Mouse (Mus musculus) CH12.LX (cell line): ENCODE results near the gene Tcf7. TPM values are rescaled to one million over a fixed set of nuclear protein-coding genes. Genes with fewer than 3 reads are reported as not detected.

ENCODE experiments used
- DNase-seq: peaks from one replicate; pipeline ENCODE4 v3.0.0-alpha.2; 2013; ENCODE audit errors: extremely low read depth
- H3K27ac ChIP-seq: 2 replicates; pipeline ENCODE4 v1.5.1; 2012; ENCODE audit warnings: low read depth, mild to moderate bottlenecking, control low read depth, moderate library complexity; ENCODE audit not compliant: insufficient read depth
- H3K27me3 ChIP-seq: replicated peaks from 2 replicates; pipeline ENCODE3; 2012; ENCODE audit warnings: inconsistent platforms
- H3K36me3 ChIP-seq, 2 experiments: replicated peaks in 1 of 2; 2 replicates each; pipeline versions ENCODE3 to v1.6.1; 2012; ENCODE audit warnings: inconsistent platforms in 1 of 2, low read length in 1 of 2, mild to moderate bottlenecking in 1 of 2, mixed read lengths in 1 of 2, moderate library complexity in 1 of 2; ENCODE audit not compliant: control insufficient read depth in 1 of 2, insufficient read depth in 1 of 2
- H3K4me1 ChIP-seq, 2 experiments: 2 replicates each; pipeline ENCODE4 v1.6.1; 2012; ENCODE audit warnings: inconsistent platforms in 1 of 2, moderate library complexity in 1 of 2; ENCODE audit not compliant: insufficient read depth in 2 of 2, control insufficient read depth in 1 of 2
- H3K4me2 ChIP-seq: 2 replicates; pipeline ENCODE4 v1.6.1; 2012; ENCODE audit warnings: low read depth, mild to moderate bottlenecking, control low read depth; ENCODE audit not compliant: poor library complexity, insufficient read depth, severe bottlenecking
- H3K4me3 ChIP-seq, 3 experiments: fragments of 150-350 bp in 1 of 3; sonication (generic) in 1 of 3; replicated peaks in 1 of 3; 2 replicates each; pipeline versions ENCODE3 to v1.5.1; 2011 to 2012; ENCODE audit warnings: low read depth in 2 of 3, low read length in 2 of 3, mild to moderate bottlenecking in 2 of 3, moderate library complexity in 2 of 3, control low read depth in 1 of 3, improper control_type of control experiment in 1 of 3, inconsistent platforms in 1 of 3, mixed read lengths in 1 of 3; ENCODE audit not compliant: poor library complexity in 1 of 3
- H3K79me2 ChIP-seq: replicated peaks from 2 replicates; pipeline ENCODE4 v1.6.1; 2012; ENCODE audit warnings: mild to moderate bottlenecking, moderate library complexity; ENCODE audit not compliant: control insufficient read depth, poor library complexity, insufficient read depth, severe bottlenecking; ENCODE audit errors: extremely low read depth
- H3K9ac ChIP-seq: 2 replicates; pipeline ENCODE4 v1.6.1; 2012; ENCODE audit warnings: low read depth, mild to moderate bottlenecking, control low read depth, moderate library complexity; ENCODE audit not compliant: insufficient read depth
- H3K9me3 ChIP-seq: replicated peaks from 2 replicates; pipeline ENCODE3; 2012; ENCODE audit warnings: low read length, inconsistent platforms, mixed read lengths
- BHLHE40 ChIP-seq: IDR thresholded peaks from 2 replicates; pipeline ENCODE4 v1.6.1; 2011; ENCODE audit warnings: mild to moderate bottlenecking, low read depth, low read length, improper control_type of control experiment
- CHD1 ChIP-seq: IDR thresholded peaks from 2 replicates; pipeline ENCODE4 v1.6.1; 2012; ENCODE audit warnings: low read depth, low read length, improper control_type of control experiment, inconsistent platforms
- CHD2 ChIP-seq: IDR thresholded peaks from 2 replicates; pipeline ENCODE4 v1.6.1; 2011; ENCODE audit warnings: low read length, improper control_type of control experiment
- CTCF ChIP-seq, 2 experiments: IDR thresholded peaks in 1 of 2; conservative IDR thresholded peaks in 1 of 2; 2 replicates each; pipeline ENCODE4 v1.5.1; 2011 to 2012; ENCODE audit warnings: low read depth in 2 of 2, low read length in 2 of 2, improper control_type of control experiment in 1 of 2, inconsistent platforms in 1 of 2, mild to moderate bottlenecking in 1 of 2, moderate library complexity in 1 of 2
- E2F4 ChIP-seq: IDR thresholded peaks from 2 replicates; pipeline ENCODE4 v1.6.1; 2011; ENCODE audit warnings: low read depth, low read length, improper control_type of control experiment; ENCODE audit not compliant: insufficient replicate concordance
- ELF1 ChIP-seq: IDR thresholded peaks from 2 replicates; pipeline ENCODE4 v1.6.1; 2014; ENCODE audit warnings: low read depth, mild to moderate bottlenecking, inconsistent platforms, low read length, improper control_type of control experiment
- EP300 ChIP-seq: IDR thresholded peaks from 2 replicates; pipeline ENCODE4 v1.6.1; 2011; ENCODE audit warnings: low read length, improper control_type of control experiment
- ETS1 ChIP-seq: conservative IDR thresholded peaks from 2 replicates; pipeline ENCODE4 v1.6.1; 2012; ENCODE audit warnings: low read depth, mild to moderate bottlenecking, inconsistent platforms, low read length, improper control_type of control experiment, moderate library complexity
- GABPA ChIP-seq: IDR thresholded peaks from 2 replicates; pipeline ENCODE4 v1.6.1; 2012; ENCODE audit warnings: low read depth, low read length, improper control_type of control experiment, inconsistent platforms; ENCODE audit not compliant: insufficient replicate concordance
- HCFC1 ChIP-seq: IDR thresholded peaks from 2 replicates; pipeline ENCODE4 v1.6.1; 2012; ENCODE audit warnings: low read depth, mild to moderate bottlenecking, inconsistent platforms, low read length, improper control_type of control experiment
- IRF4 ChIP-seq: IDR thresholded peaks from 2 replicates; pipeline ENCODE4 v1.6.1; 2014; ENCODE audit warnings: low read depth, mild to moderate bottlenecking, inconsistent platforms, low read length, improper control_type of control experiment
- JUN ChIP-seq: IDR thresholded peaks from 2 replicates; pipeline ENCODE4 v1.6.1; 2011; ENCODE audit warnings: low read depth, mild to moderate bottlenecking, low read length, improper control_type of control experiment, moderate library complexity; ENCODE audit not compliant: insufficient read depth
- JUND ChIP-seq: conservative IDR thresholded peaks from 2 replicates; pipeline ENCODE4 v1.6.1; 2011; ENCODE audit warnings: low read depth, low read length, improper control_type of control experiment
- KAT2A ChIP-seq: IDR thresholded peaks from 2 replicates; pipeline ENCODE4 v1.6.1; 2012; ENCODE audit warnings: low read length, improper control_type of control experiment, inconsistent platforms; ENCODE audit not compliant: insufficient replicate concordance
- MAFK ChIP-seq: IDR thresholded peaks from 2 replicates; pipeline ENCODE4 v1.6.1; 2011; ENCODE audit warnings: low read length, improper control_type of control experiment; ENCODE audit not compliant: insufficient replicate concordance
- MAX ChIP-seq: IDR thresholded peaks from 2 replicates; pipeline ENCODE4 v1.6.1; 2011; ENCODE audit warnings: low read length, improper control_type of control experiment
- MAZ ChIP-seq: IDR thresholded peaks from 2 replicates; pipeline ENCODE4 v1.6.1; 2012; ENCODE audit warnings: low read depth, mild to moderate bottlenecking, inconsistent platforms, low read length, improper control_type of control experiment, moderate library complexity
- MEF2A ChIP-seq: IDR thresholded peaks from 2 replicates; pipeline ENCODE4 v1.6.1; 2014; ENCODE audit warnings: low read depth, mild to moderate bottlenecking, inconsistent platforms, low read length, improper control_type of control experiment, borderline replicate concordance
- MXI1 ChIP-seq: IDR thresholded peaks from 2 replicates; pipeline ENCODE4 v1.6.1; 2011; ENCODE audit warnings: mild to moderate bottlenecking, low read depth, low read length, improper control_type of control experiment
- MYC ChIP-seq: IDR thresholded peaks from 2 replicates; pipeline ENCODE4 v1.6.1; 2011; ENCODE audit warnings: low read depth, mild to moderate bottlenecking, improper control_type of control experiment, low read length
- NELFE ChIP-seq: IDR thresholded peaks from 2 replicates; pipeline ENCODE4 v1.6.1; 2011; ENCODE audit warnings: low read depth, low read length, improper control_type of control experiment
- NRF1 ChIP-seq: IDR thresholded peaks from 2 replicates; pipeline ENCODE4 v1.6.1; 2014; ENCODE audit warnings: low read depth, mild to moderate bottlenecking, inconsistent platforms, low read length, improper control_type of control experiment, moderate library complexity
- PAX5 ChIP-seq: IDR thresholded peaks from 2 replicates; pipeline ENCODE4 v1.6.1; 2012; ENCODE audit warnings: low read length, inconsistent platforms, mixed read lengths
- POLR2A ChIP-seq: IDR thresholded peaks from 2 replicates; pipeline ENCODE4 v1.6.1; 2011; ENCODE audit warnings: low read depth, mild to moderate bottlenecking, improper control_type of control experiment, low read length
- POLR2AphosphoS2 ChIP-seq: IDR thresholded peaks from 2 replicates; pipeline ENCODE4 v1.6.1; 2011; ENCODE audit warnings: low read depth, low read length, improper control_type of control experiment
- RAD21 ChIP-seq: IDR thresholded peaks from 2 replicates; pipeline ENCODE4 v1.6.1; 2011; ENCODE audit warnings: low read depth, mild to moderate bottlenecking, low read length, improper control_type of control experiment, moderate library complexity
- RCOR1 ChIP-seq: conservative IDR thresholded peaks from 2 replicates; pipeline ENCODE4 v1.6.1; 2012; ENCODE audit warnings: low read depth, mild to moderate bottlenecking, inconsistent platforms, low read length, improper control_type of control experiment
- SIN3A ChIP-seq: IDR thresholded peaks from 2 replicates; pipeline ENCODE4 v1.6.1; 2012; ENCODE audit warnings: low read length, improper control_type of control experiment, inconsistent platforms
- SMC3 ChIP-seq: IDR thresholded peaks from 2 replicates; pipeline ENCODE4 v1.6.1; 2011; ENCODE audit warnings: low read depth, low read length, improper control_type of control experiment
- TBP ChIP-seq: conservative IDR thresholded peaks from 2 replicates; pipeline ENCODE4 v1.6.1; 2011; ENCODE audit warnings: low read depth, low read length, improper control_type of control experiment
- TCF12 ChIP-seq: IDR thresholded peaks from 2 replicates; pipeline ENCODE4 v1.6.1; 2014; ENCODE audit warnings: low read depth, mild to moderate bottlenecking, inconsistent platforms, low read length, improper control_type of control experiment
- UBTF ChIP-seq: IDR thresholded peaks from 2 replicates; pipeline ENCODE4 v1.6.1; 2012; ENCODE audit warnings: low read depth, mild to moderate bottlenecking, inconsistent platforms, low read length, improper control_type of control experiment, moderate library complexity
- USF1 ChIP-seq: IDR thresholded peaks from 2 replicates; pipeline ENCODE4 v1.6.1; 2014; ENCODE audit warnings: low read depth, mild to moderate bottlenecking, inconsistent platforms, low read length, improper control_type of control experiment
- USF2 ChIP-seq: conservative IDR thresholded peaks from 2 replicates; pipeline ENCODE4 v1.6.1; 2011; ENCODE audit warnings: low read depth, low read length, improper control_type of control experiment
- ZC3H11A ChIP-seq: IDR thresholded peaks from 2 replicates; pipeline ENCODE4 v1.6.1; 2012; ENCODE audit warnings: low read depth, mild to moderate bottlenecking, inconsistent platforms, low read length, improper control_type of control experiment
- ZKSCAN1 ChIP-seq: IDR thresholded peaks from 2 replicates; pipeline ENCODE4 v1.6.1; 2012; ENCODE audit warnings: low read depth, inconsistent platforms, low read length, improper control_type of control experiment, borderline replicate concordance
- ZMIZ1 ChIP-seq: IDR thresholded peaks from 2 replicates; pipeline ENCODE4 v1.6.1; 2012; ENCODE audit warnings: low read depth, mild to moderate bottlenecking, inconsistent platforms, low read length, improper control_type of control experiment
- ZNF384 ChIP-seq: IDR thresholded peaks from 2 replicates; pipeline ENCODE4 v1.6.1; 2012; ENCODE audit warnings: low read depth, low read length, improper control_type of control experiment, inconsistent platforms
- dilution Hi-C: fragments of 300-500 bp; cut with MboI; formaldehyde crosslinking; loops from 2 replicates; pipeline ENCODE4 v1.14.3; 2020; ENCODE audit warnings: low sequenced_read_pairs; ENCODE audit not compliant: extremely low pct_unique_long_range_greater_than_20kb, extremely low pct_ligation_motif_present
- in situ Hi-C: fragments of 300-500 bp; cut with MboI; formaldehyde crosslinking; loops from 3 replicates; pipeline ENCODE4 v1.14.3; 2019; ENCODE audit warnings: low sequenced_read_pairs, low pct_ligation_motif_present, low pct_unique_long_range_greater_than_20kb, mixed read lengths
- polyA plus RNA-seq: library from polyadenylated mRNA; unstranded; fragments of >175 nt; gene quantifications from 2 replicates; pipeline ENCODE4 v1.2.1, GENCODE M21; 2012; ENCODE audit warnings: low read depth; ENCODE audit not compliant: insufficient read length
- total RNA-seq, 2 experiments: library from RNA; depleted of rRNA; stranded (reverse); fragments of 300-350 nt in 1 of 2; fragments of >200 nt in 1 of 2; gene quantifications; 2 replicates each; pipeline ENCODE4 v1.2.3; 2012 to 2014

Tcf7 gene
- total and polyA plus RNA-seq, 3 experiments: 0.55 to 5.5 (median 0.85) TPM

DNA sequence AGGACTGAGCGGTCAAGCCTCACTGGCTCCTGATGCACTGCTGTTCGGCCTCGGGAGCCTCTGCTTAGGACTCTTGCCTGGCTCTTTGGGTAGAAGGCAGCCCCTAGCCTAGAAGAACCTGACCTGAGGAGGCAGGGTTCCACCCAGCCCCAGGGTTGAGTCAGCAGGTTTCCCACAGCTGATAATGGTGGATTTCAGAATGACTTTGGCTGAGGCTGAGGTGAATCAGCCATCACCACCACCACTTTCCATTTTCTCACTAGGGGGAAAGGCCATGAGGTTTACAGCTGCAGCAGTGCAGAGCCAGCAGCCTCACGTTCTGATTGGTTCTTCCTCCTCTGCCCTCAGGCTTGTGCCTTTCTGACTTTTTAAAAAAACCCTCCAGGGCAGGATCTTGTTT lies 21.9 kb downstream of the Tcf7 start:
- Histone ChIP-seq H3K9me3 (no peaks in the 10 kb centered on the region), H3K4me2 (no peak overlapping the region), H3K27ac (no peak overlapping the region), H3K36me3 (peaks cover 0 to 29% of the 10 kb centered on the region in 2 experiments), H3K4me1 (peaks cover 21 to 63% of the 10 kb centered on the region in 2 experiments), H3K9ac (no peak overlapping the region), H3K27me3 (peaks cover 2% of the 10 kb centered on the region), H3K4me3 (no peak overlapping the region), H3K79me2 (no peaks in the 10 kb centered on the region)
- TF ChIP-seq ETS1 (peak; percentile 99), CTCF (conservative IDR thresholded peaks at IDR 0.05 in 1 of 2, IDR thresholded peaks at IDR 0.05 in 1 of 2; ENCODE audit: low read depth in 2 of 2, low read length in 2 of 2) (no peak), RCOR1 (peak; percentile 98), TCF12 (peak; percentile 92), USF2 (no peak), E2F4 (no peak), IRF4 (peak; percentile 98), MAFK (peak; percentile 99), MAX (peak; percentile 86), ELF1 (0 out of 2 replicates have a peak, but pooled peaks have one; percentile 33), JUND (peak; percentile 86), UBTF (0 out of 2 replicates have a peak, but pooled peaks have one; percentile 26), ZKSCAN1 (no peak), MXI1 (peak; percentile 80), RAD21 (no peak), SMC3 (peak; percentile 30; the same call in 1 of the 2 replicates), NELFE (no peak), POLR2AphosphoS2 (no peak), JUN (peak; percentile 93), GABPA (no peak), NRF1 (peak; percentile 44; the same call in 1 of the 2 replicates), SIN3A (peak; percentile 96), EP300 (peak; percentile 93), MYC (peak; percentile 93), PAX5 (no peak), TBP (no peak), ZC3H11A (no peak), BHLHE40 (peak; percentile 94), KAT2A (0 out of 2 replicates have a peak, but pooled peaks have one; percentile 37), CHD1 (0 out of 2 replicates have a peak, but pooled peaks have one; percentile 42), ZMIZ1 (no peak), POLR2A (no peak), HCFC1 (peak; percentile 51), USF1 (no peak), MAZ (peak; percentile 87), MEF2A (peak; percentile 86), CHD2 (peak; percentile 62), ZNF384 (peak; percentile 45)
- dilution Hi-C loops: no loop called here
- in situ Hi-C loops: loop anchor here (5.0 kb wide), 2 partner anchors 36 to 81 kb away; no protein-coding TSS in a partner anchor
- DNase-seq: peak; percentile 94
